ENCODE assay signal across 8 mouse cellular contexts in genomic region chr2:127656086-127656720, GRCm38 (mm10). TPM values are rescaled to one million over a fixed set of nuclear protein-coding genes. Genes with fewer than 3 reads are reported as not detected.
A peak's percentile ranks its signal among the peaks of the same experiment; 100 is the strongest.
DNase-seq lines count a peak whose midpoint lies in the region; ATAC-seq and TF ChIP-seq lines count a peak whose summit lies in the region.

Mal (minus strand) TSS chr2:127656695.

- no peak within 1 kb of the TSS for H3K9ac ChIP-seq in embryonic facial prominence, embryonic 13.5 days
- 0 out of 2 replicates have a peak within 1 kb of the TSS, but pooled peaks have one; percentile 38 for H3K9ac ChIP-seq in heart, postnatal 0 days (replicated peaks; ENCODE audit: low read depth, low read length)
- no peak within 1 kb of the TSS for H3K9ac ChIP-seq in liver, embryonic 13.5 days
- peak within 1 kb of the TSS; percentile 56 for H3K9ac ChIP-seq in neural tube, embryonic 13.5 days

- no peak for ATAC-seq in embryonic facial prominence, embryonic 13.5 days (ENCODE audit: insufficient number of reproducible peaks, insufficient read depth, low FRiP score, low TSS enrichment, low read depth)
- 0 out of 2 replicates have a peak, but pooled peaks have one; percentile 17 for ATAC-seq in heart, postnatal 0 days (ENCODE audit: insufficient read depth, low read depth)
- no peak for ATAC-seq in liver, embryonic 13.5 days (ENCODE audit: low read depth)
- ATAC-seq in neural tube, embryonic 13.5 days (ENCODE audit: low read depth): no peak

- peaks cover 9% of the 10 kb centered on the region for H3K4me1 ChIP-seq in embryonic facial prominence, embryonic 13.5 days
- 0 out of 2 replicates have a peak, but pooled peaks cover 6% of the 10 kb centered on the region for H3K4me1 ChIP-seq in heart, postnatal 0 days (ENCODE audit: control insufficient read depth, insufficient read depth)
- no peaks in the 10 kb centered on the region for H3K4me1 ChIP-seq in liver, embryonic 13.5 days (replicated peaks)
- H3K4me1 ChIP-seq in neural tube, embryonic 13.5 days (replicated peaks): peaks cover 13% of the 10 kb centered on the region

- WGBS in embryonic facial prominence, embryonic 13.5 days: under 1% methylated on average over 43 of the region's 43 CpGs
- 1% methylated on average over 43 of the region's 43 CpGs for WGBS in heart, postnatal 0 days
- 2% methylated on average over 43 of the region's 43 CpGs for WGBS in liver, embryonic 13.5 days (ENCODE audit: insufficient replicate concordance)
- under 1% methylated on average over 43 of the region's 43 CpGs for WGBS in neural tube, embryonic 13.5 days

- H3K27me3 ChIP-seq in embryonic facial prominence, embryonic 13.5 days: peaks cover 77% of the 10 kb centered on the region
- H3K27me3 ChIP-seq in heart, postnatal 0 days (ENCODE audit: control insufficient read depth, insufficient read depth, low read length): peaks cover 58% of the 10 kb centered on the region
- peaks cover 71% of the 10 kb centered on the region for H3K27me3 ChIP-seq in liver, embryonic 13.5 days
- H3K27me3 ChIP-seq in neural tube, embryonic 13.5 days: peaks cover 64% of the 10 kb centered on the region

- peak within 1 kb of the TSS; percentile 62 for H3K4me2 ChIP-seq in embryonic facial prominence, embryonic 13.5 days
- H3K4me2 ChIP-seq in heart, postnatal 0 days (ENCODE audit: low read depth, low read length): peak within 1 kb of the TSS; percentile 82
- peak within 1 kb of the TSS; percentile 51 for H3K4me2 ChIP-seq in liver, embryonic 13.5 days
- H3K4me2 ChIP-seq in neural tube, embryonic 13.5 days: peak within 1 kb of the TSS; percentile 74

- no peak for TF ChIP-seq EP300 in heart, postnatal 0 days (IDR thresholded peaks at IDR 0.05; ENCODE audit: low read depth)

- H3K36me3 ChIP-seq in embryonic facial prominence, embryonic 13.5 days: no peaks in the 10 kb centered on the region
- no peaks in the 10 kb centered on the region for H3K36me3 ChIP-seq in heart, postnatal 0 days (replicated peaks; ENCODE audit: control insufficient read depth, insufficient read depth, low read length)
- no peaks in the 10 kb centered on the region for H3K36me3 ChIP-seq in liver, embryonic 13.5 days
- H3K36me3 ChIP-seq in neural tube, embryonic 13.5 days: no peaks in the 10 kb centered on the region

- peak within 1 kb of the TSS; percentile 37 for H3K4me3 ChIP-seq in embryonic facial prominence, embryonic 13.5 days
- H3K4me3 ChIP-seq in heart, postnatal 0 days (ENCODE audit: low read depth, low read length): peak within 1 kb of the TSS; percentile 51
- H3K4me3 ChIP-seq in liver, embryonic 13.5 days (replicated peaks): peak within 1 kb of the TSS; percentile 34
- peak within 1 kb of the TSS; percentile 45 for H3K4me3 ChIP-seq in neural tube, embryonic 13.5 days

- TF ChIP-seq CTCF in heart, postnatal 0 days (IDR thresholded peaks at IDR 0.05; ENCODE audit: low read depth): no peak

- H3K27ac ChIP-seq in embryonic facial prominence, embryonic 13.5 days: no peak within 1 kb of the TSS
- no peak within 1 kb of the TSS for H3K27ac ChIP-seq in heart, postnatal 0 days (ENCODE audit: low read depth)
- no peak within 1 kb of the TSS for H3K27ac ChIP-seq in liver, embryonic 13.5 days
- H3K27ac ChIP-seq in neural tube, embryonic 13.5 days (replicated peaks): no peak within 1 kb of the TSS

- no peaks in the 10 kb centered on the region for H3K9me3 ChIP-seq in embryonic facial prominence, embryonic 13.5 days
- H3K9me3 ChIP-seq in heart, postnatal 0 days (replicated peaks; ENCODE audit: control insufficient read depth, low read length): no peaks in the 10 kb centered on the region
- H3K9me3 ChIP-seq in liver, embryonic 13.5 days (replicated peaks): no peaks in the 10 kb centered on the region
- no peaks in the 10 kb centered on the region for H3K9me3 ChIP-seq in neural tube, embryonic 13.5 days

- intact Hi-C loops in heart, postnatal 25 days (cut with DNase I): no loop called here

- peak; percentile 96 for DNase-seq in heart, adult 11 months
- no peak for DNase-seq in heart, postnatal 25 days (ENCODE audit: low spot score)
- no peak for DNase-seq in heart, postnatal 0 days (ENCODE audit: low spot score)
- peak; percentile 87 to 89 for DNase-seq in kidney, postnatal 36 days
- no peak for DNase-seq in liver, embryonic 13.5 days
- DNase-seq in thymus, postnatal 10 days (ENCODE audit: low spot score in 2 of 2): no peak

RNA-seq across cellular contexts. Expression of gene Mal, which starts in this region (rescaled TPM):
- 1 to 10 TPM; 5.5 to 7.2 TPM for total RNA-seq in heart, postnatal 25 days (2021)
- polyA plus RNA-seq in embryonic facial prominence, embryonic 13.5 days (2015; fragmentation: Nextera tagmentation; extraction: Ambion mirVana): 1.9 and 2.1 TPM in 2 replicates
- total RNA-seq in heart, postnatal 0 days (2014; rRNA removed; ENCODE audit: low replicate concordance): 8.2 and 11.3 TPM in 2 replicates
- polyA plus RNA-seq in heart, postnatal 0 days (2015; fragmentation: Nextera tagmentation; extraction: Ambion mirVana): 1.7 and 2.5 TPM in 2 replicates
- 0.03 and 0.05 TPM in 2 replicates for polyA plus RNA-seq in liver, embryonic 13.5 days (2015; fragmentation: Nextera tagmentation; extraction: Ambion mirVana)
- polyA plus RNA-seq in neural tube, embryonic 13.5 days (2015; fragmentation: Nextera tagmentation; extraction: Ambion mirVana): 3.9 and 4.3 TPM in 2 replicates

Comparison
In these comparisons a context has a peak if more than half of its experiments do, and no peak if none do; other contexts are left out.
1. DNase-seq: peak in heart, adult 11 months (single experiment) and kidney, postnatal 36 days (2 of 2); none in heart, postnatal 25 days (single experiment), heart, postnatal 0 days (single experiment), liver, embryonic 13.5 days (single experiment) and thymus, postnatal 10 days (0 of 2).
2. H3K9ac ChIP-seq: peak in heart, postnatal 0 days (single experiment) and neural tube, embryonic 13.5 days (single experiment); none in embryonic facial prominence, embryonic 13.5 days (single experiment) and liver, embryonic 13.5 days (single experiment).
3. Peak in every context shown above with its lines, with median percentiles within 50 percentile points of each other: H3K4me2 ChIP-seq and H3K4me3 ChIP-seq.